Mouse (Mus musculus) urinary bladder, postnatal 36 days (tissue): Measurements from ENCODE around the gene Eps8l2.
A peak's percentile ranks its signal among the peaks of the same experiment; 100 is the strongest.

Experiments used
- DNase-seq, 2 experiments: peaks; one replicate each; pipeline ENCODE4 v3.0.0; 2022; ENCODE audit warnings: low spot score in 2 of 2, mixed read lengths in 1 of 2

Gene Eps8l2

DNA sequence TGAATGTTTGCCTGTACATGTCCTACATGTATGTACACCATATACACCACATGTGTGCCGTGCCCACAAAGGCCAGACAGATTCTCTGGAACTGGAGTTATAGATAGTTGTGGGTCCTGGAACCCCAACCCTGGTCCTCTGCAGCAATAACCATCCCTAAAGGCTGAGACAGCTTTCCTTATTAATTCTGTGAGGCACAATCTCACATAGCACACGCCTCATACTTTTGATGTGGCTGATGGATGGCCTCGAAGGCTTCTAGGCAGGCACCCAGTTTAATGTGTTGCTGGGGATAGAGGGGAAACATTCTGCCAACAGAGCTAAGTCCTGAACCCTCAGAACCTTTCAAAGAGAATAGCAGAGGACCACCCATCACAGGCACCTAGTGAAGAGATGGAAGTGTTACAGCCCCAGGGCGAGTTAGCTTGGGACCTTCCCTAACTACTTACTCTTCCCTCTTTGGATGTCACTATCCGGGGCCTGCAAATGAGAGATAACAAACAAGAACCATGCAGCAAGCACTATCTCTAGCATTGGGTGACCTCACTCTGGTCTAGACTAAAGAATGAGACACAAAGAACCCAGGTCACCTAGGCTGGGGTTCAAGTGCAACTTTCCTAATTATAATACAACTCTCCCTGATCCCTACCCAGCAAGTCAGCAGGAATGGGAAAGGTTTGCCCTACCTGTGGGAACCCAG, 25.8 kb downstream of the Eps8l2 start:
- no peak for DNase-seq

DNA sequence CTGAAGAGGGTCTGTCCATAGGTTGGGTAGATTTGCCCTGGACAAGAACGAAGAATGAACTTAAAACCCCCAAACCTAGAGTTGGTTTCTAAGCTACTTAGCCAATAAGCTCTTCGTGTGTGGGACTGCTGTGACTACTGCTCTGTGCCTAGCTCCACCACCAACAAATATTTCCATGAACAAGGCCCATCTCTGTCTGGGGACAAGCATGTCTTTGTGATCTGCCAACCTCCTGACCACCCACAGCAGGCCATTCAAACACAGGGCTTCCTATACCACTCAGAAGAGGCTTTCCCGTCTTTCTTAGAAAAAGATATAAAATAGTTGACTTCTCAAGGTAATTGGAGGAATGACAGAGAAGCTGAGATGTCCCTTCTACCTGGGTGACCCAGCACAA, 26.4 kb downstream of the Eps8l2 start:
- no peak for DNase-seq

DNA sequence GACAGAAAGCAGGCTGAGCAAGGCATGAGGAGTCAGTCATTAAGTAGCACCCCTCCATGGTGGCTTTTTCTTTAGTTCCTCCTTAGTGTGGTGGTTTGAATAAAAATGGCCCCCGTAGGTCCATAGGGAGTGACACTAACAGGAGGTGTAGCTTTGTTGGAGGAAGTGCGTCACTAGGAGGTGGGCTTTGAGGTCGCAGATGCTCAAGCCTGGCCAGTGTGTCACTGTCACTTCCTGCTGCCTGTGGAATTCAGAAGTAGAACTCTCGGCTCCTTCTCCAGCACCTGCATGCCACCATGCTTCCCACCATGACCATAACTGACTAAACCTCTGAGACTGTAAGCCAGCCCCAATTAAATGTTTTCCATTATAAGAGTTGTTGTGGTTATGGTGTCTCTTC, 28.7 kb downstream of the Eps8l2 start:
- no peak for DNase-seq

DNA sequence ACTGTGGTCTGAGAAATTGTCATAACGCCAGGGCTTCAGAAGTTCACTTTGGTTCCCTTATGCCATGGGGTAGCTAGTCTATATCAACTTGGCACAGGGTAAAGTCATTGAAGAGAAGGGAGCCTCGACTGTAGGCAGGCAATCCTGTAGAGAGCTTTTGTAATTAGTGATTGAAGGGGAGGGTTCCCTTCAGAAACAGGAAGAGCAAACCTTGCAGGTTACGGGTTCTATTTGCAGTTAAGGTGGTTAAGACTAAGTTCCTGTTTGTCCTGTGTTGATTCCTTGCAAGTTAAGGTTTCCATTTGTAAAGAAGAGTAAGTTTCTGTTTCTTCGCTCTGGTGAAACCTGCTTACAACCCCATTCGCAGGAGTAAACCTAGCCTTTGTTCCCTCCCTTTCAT, 31.2 kb downstream of the Eps8l2 start:
- no peak for DNase-seq

- no peak for DNase-seq
These were observed 33.4 kb downstream of the Eps8l2 start for GRCm38 (mm10) chr7:141371942-141372595.

DNA sequence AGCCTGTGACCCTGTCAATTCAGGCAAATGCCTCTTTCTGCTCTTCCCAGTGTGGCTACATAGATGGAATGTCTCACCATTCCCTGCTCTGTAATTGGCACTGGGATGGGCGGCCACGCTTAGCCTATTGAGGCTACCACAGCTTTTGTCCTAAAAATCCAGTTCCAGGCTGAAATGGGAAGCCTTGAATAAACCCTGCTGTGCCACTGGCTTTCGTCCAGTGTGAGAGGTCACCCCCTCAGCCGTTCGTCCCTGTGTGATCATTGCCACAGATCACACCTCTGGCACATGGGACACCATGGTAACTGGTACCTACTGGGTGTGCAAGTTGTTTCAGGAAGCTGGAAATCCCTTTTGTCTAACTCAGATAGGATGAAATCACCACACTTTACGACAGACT, 34.9 kb downstream of the Eps8l2 start:
- no peak for DNase-seq

DNA sequence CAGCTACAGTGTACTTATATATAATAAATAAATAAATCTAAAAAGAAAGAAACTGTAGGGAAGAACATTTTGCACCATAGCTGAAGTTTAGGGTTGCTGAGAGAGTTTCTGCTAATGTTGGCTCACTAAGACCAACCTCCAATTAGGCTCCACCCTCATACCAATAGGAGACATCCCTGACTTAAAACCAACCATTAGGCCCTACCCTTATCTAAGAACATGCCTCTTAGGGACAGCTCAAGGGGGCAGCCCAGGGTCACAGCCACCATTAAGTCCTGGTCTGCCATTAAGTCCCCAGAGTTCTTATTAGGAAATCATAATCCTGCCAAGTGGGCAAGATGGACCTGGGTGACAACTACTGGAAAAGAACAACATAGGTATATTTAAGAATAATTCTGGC, 35.7 kb downstream of the Eps8l2 start:
- no peak for DNase-seq

GRCm38 (mm10) chr7:141379584-141379983, 40.9 kb downstream of the Eps8l2 start:
- DNase-seq: peak in 1 of 2 experiments; percentile 33

- peak in 1 of 2 experiments; percentile 43 for DNase-seq
These were observed 42.6 kb downstream of the Eps8l2 start for GRCm38 (mm10) chr7:141381068-141381835.

DNA sequence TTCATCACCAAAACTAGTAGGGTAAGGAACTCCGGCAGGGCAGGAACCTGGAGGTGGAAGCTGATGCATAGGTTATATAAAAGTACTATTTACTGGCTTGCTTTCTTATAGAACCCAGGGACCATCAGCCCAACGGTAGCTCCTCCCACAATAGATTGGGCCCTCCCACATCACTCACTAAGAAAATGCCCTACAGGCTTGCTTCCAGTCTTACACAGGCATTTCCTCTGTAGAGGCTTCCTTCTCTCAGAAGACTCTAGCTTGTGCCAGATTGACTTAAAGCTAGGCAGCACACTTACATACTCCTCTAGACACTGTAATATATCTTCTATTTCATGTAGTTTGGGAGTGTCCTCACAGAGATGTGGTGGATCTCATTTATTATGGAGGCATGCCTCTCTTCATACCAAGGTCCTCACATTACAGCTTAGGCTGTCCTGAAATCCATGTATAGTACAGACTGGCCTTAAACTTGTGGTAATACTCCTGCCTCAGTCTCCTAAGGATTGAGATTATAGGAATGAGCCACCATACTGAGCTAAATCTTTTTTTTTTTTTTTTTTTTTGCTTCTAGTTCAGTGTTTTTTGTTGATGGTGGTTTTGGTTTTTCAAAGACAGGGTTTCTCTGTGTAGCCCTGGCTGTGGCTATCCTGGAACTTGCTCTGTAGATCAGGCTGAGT, 49.3 kb downstream of the Eps8l2 start:
- no peak for DNase-seq

DNA sequence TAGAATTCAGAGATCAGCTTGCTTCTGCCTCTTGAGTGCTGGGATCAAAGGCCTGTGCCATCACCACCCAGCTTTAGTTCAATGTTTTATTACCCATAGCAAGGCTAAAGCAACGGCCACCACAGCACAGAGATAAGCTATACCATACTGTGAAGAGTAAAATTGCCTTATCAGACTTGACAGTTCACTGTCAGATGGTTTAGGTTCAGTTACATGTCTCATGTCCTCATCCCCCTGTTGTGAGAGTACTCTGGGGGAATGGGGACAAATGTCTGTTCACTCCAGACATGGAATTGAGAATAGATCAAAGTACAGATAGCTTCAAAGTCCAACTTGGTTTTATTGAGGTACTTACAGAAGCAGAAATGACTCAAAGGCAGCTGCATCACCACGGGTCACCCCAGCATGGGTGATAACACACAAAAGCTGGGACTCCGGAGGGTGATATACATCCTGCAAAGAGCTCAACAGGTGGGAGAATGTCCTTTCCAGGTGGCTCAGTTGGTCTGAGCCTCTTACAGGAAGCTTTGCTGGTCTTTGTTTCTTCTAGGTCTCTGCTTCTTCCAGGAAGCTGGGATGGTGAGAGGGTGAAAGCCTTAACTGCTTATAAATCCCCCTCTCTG, 49.9 kb downstream of the Eps8l2 start:
- no peak for DNase-seq

DNA sequence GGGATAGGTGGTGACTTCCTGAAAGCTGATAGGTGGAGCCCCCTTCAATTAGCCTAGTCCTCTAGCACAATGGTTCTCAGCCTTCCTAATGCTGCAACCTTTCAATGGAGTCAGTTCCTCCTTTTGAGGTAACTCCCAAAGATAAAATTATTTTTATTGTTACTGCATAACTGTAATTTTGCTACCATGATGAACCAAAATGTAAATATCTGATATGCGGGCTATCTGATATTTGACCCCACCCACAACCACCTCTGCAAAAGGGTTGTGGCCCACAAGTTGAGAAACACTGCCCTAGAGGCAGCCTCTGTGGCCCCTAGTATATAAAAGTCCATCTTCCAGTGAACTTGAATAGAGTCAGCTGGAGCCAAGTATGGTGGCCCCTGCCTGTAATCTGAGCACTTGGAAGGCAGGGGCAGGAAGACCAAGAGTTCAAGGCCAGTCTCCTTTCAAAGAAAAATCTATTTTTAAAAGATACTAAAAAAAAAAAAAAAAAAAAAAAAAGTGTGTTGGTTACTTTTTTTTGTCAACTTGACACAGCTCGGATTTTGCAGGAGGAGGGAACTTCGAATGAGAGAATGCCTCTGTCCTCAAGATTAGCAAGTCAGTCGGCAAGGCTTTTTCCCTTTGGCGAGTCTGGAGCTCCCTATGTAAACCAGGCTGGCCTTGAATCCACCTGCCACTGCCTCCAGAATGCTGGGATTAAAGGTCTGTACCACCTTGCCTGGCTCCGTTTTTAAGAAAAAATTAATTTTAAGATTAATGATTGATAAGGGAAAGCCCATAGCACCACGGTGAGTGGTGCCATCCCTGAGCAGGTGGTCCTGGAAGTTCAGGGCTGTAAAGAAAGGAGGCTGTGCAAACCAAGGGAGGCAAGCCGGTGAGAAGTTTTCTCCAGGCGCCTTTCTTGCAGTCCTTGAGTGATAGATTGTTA, 51.9 kb downstream of the Eps8l2 start:
- no peak for DNase-seq

DNA sequence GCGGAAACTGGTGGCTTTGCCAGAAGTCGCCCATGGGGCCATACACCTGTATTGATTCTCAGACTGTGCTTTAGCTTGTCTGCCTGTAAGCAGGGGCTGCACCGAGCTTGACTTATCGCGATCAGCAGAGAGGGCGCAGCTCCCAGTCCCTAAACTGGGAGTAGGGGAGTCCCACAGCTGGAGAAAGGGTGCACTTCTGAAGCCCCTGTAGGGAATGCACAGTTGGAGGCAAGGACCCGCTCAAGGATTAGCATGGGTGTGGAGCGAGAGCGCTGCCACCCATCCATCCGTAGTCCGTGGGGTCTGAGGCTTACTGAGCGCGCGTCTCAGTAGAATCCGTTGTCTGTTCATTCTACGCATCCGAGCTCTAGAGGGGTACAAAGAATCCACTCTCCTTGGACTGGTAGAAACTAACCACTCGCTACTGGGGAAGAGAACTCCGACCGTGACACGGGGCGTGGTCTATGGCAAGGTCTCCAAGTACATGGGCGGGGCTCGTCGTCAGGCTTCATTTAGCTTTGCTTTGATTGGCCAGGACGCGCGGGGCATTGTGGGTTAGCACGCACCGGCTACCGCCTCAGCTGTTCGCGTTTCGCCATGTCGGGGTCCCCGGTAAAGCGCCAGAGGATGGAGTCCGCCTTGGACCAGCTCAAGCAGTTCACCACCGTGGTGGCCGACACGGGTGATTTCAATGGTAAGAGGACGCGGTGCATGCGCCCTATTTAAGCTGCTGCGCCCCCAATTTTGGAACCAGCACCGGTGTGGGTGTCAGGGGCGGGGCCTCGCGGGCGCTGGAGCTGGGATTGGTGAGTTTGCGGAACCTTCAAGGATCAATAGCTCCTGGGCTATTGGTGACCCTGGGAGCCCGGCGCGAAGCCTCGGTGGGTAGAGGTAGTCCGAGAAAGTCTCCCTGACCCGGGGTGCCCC, 53.2 kb downstream of the Eps8l2 start, which contains the start of gene Taldo1:
TSS of gene Taldo1 (plus strand) at position 575 of the 927 bp plus-strand sequence.
- peak; percentile 95 to 97 for DNase-seq

DNA sequence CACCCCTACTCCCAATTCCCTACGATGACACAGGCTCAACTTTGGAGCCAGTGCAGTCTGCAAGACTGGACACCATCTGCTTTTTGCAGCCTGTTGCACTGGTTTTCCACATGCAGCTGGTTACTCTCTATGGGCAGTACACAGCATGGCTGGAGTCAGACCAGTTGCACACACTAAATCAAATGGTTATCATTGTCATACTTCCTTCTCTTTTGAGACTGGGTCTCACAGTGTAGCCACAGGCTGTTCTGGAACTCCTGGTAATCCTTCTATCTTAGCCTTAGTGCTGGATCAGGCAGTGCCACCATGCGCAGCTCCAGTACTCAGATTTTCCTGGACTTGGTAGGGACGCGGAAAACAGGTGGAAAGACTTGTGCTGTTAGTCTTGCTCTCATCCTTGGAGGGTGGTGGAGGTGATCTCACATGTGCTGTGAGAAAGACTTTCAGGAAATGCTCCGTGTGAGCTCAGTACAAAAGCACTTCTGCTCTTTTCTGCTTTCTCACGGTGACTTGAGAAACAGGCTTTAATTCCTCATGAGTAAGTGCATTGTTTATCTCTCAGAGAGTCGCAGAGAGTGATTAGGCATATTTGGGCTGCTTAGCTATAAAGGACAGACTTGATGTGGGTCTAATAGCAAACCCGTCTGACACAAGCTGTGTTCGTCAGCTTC, 54.0 kb downstream of the Eps8l2 start:
- DNase-seq: no peak

GRCm38 (mm10) chr7:141394158-141394557, 55.5 kb downstream of the Eps8l2 start:
- peak in 1 of 2 experiments; percentile 34 for DNase-seq

- peak in 1 of 2 experiments; percentile 61 for DNase-seq
These were observed 56.1 kb downstream of the Eps8l2 start for GRCm38 (mm10) chr7:141394771-141395170.

- DNase-seq: no peak
These were observed 56.7 kb downstream of the Eps8l2 start for GRCm38 (mm10) chr7:141395348-141395747.

DNA sequence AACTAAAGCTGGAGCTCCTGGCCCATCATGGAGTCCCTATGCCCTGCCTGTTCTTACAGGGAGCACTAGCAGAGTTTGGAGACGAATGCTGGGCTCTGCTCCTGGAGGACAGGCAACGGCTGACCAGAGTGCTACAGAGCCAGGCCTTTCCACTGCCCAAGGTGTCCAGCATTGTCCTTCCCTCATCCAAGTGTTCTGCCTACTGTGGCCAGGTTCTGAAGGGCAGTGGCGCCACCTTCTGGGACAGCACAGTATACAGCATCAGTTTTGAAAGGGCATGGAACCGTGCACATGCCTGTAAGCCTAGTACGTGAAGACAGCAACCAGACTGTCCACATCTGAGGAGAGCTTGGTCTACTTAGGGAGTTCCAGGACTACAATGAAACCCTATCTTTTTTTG, 64.6 kb downstream of the Eps8l2 start:
- DNase-seq: peak in 1 of 2 experiments; percentile 51

DNA sequence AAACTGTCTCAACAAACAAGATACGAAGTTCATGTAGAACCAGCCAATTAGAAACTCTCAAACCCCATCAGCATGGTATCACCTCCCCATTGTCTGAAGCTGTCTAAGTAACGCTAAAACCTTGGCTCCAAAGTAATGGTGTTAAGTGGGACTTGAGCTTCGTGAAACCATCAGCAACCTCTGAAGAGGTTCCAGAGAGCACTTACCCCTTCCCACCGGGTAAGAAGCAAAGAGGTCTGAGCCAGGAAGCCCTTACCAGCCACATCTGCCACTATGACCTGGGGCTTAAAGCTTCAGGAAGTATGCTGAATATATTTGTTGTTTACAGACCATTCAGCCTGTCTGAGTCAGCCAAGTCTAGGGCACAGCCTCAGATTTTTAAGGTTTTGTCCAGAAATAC, 66.8 kb downstream of the Eps8l2 start:
- DNase-seq: no peak
